Mouse (Mus musculus) ES-E14 (cell line): ENCODE measurements around the gene Carns1.

ENCODE experiments used
- CHD2 ChIP-seq: IDR thresholded peaks from 2 replicates; pipeline ENCODE4 v1.6.1; 2014; ENCODE audit warnings: mild to moderate bottlenecking, low read depth, low read length, inconsistent platforms
- HCFC1 ChIP-seq: IDR thresholded peaks from 2 replicates; pipeline ENCODE4 v1.6.1; 2012; ENCODE audit warnings: low read length, inconsistent platforms, borderline replicate concordance; ENCODE audit not compliant: insufficient read depth
- MAFK ChIP-seq: IDR thresholded peaks from 2 replicates; pipeline ENCODE4 v1.6.1; 2014; ENCODE audit warnings: mild to moderate bottlenecking, low read depth, low read length, inconsistent platforms; ENCODE audit not compliant: insufficient read depth
- ZNF384 ChIP-seq: IDR thresholded peaks from 2 replicates; pipeline ENCODE4 v1.6.1; 2012; ENCODE audit warnings: low read depth, low read length, inconsistent platforms

DNA sequence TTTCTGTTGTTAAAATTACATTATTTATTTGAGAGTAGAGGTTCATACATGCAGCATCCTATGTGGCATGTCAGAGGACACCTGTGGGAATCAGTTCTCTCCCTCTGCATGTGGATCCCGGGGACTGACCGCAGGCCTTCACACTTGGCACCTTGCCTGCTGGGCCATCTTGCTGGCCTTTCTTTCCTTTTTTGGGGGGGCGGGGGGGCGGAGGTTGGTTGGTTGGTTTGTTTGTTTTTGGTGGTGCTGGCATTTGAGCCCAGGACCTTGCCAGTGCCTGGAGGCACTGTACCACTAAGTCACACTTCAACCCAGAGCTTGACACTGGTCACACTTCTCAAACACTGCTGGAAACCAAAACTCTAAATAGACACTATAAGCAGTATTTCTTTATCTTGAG, 40.9 kb downstream of the Carns1 start:
- TF ChIP-seq ZNF384: no peak
- TF ChIP-seq CHD2: no peak
- no peak for TF ChIP-seq MAFK
- TF ChIP-seq HCFC1: no peak
